Mouse (Mus musculus) small intestine, adult 2 months (tissue): ENCODE measurements at regions not wholly inside any gene's neighbourhood (a gene's known extent, or its start where the extent isn't known, plus 50 kb on each side); places are given as distances from the start of the nearest gene placed in this dataset.

ENCODE experiments used
- CTCF ChIP-seq: fragments of 200-500 bp; IDR thresholded peaks from 2 replicates; pipeline ENCODE4 v1.5.1; 2012; ENCODE audit warnings: low read depth, mild to moderate bottlenecking, control low read depth, inconsistent platforms, low read length, moderate library complexity, mixed read lengths; ENCODE audit not compliant: insufficient replicate concordance, insufficient read length; ENCODE audit errors: extremely low read depth
- POLR2A ChIP-seq: fragments of 200-500 bp; IDR thresholded peaks from 2 replicates; pipeline ENCODE4 v1.6.1; 2012; ENCODE audit warnings: low read depth, mild to moderate bottlenecking, control low read depth, inconsistent platforms, low read length, moderate library complexity

GRCm38 (mm10) chr11:112400069-112400468 lies 382.0 kb upstream of the Sox9 start:
- no peak for TF ChIP-seq POLR2A
- no peak for TF ChIP-seq CTCF
